Mouse (Mus musculus) left cerebral cortex, adult 2 months (tissue): Measurements from ENCODE around the gene Usp39. TPM values are rescaled to one million over a fixed set of nuclear protein-coding genes. Genes with fewer than 3 reads are reported as not detected.
A peak's percentile ranks its signal among the peaks of the same experiment; 100 is the strongest.

ENCODE experiments used
- DNase-seq, 2 experiments: peaks; one replicate each; pipeline ENCODE4 v3.0.0; 2021 to 2022; ENCODE audit warnings: low spot score in 2 of 2, mixed read lengths in 1 of 2; ENCODE audit errors: extremely low spot score in 1 of 2
- H3K27ac ChIP-seq: fragments of 200-600 bp; 2 replicates; pipeline ENCODE4 v1.8.1; 2022
- H3K4me3 ChIP-seq: fragments of 200-600 bp; 2 replicates; pipeline ENCODE4 v1.8.1; 2022
- CTCF ChIP-seq: fragments of 200-600 bp; IDR thresholded peaks from 2 replicates; pipeline ENCODE4 v1.8.1; 2022; ENCODE audit warnings: antibody characterized with exemption, mild to moderate bottlenecking, moderate library complexity
- intact Hi-C: fragments of 180-260 bp; cut with DNase I; formaldehyde crosslinking; loops from one replicate; pipeline ENCODE4 v1.15.1; 2025
- total RNA-seq, 2 experiments: library from RNA; stranded (reverse); gene quantifications; 2 replicates each; pipeline ENCODE4 v1.2.3; 2021

The Usp39 gene
- total RNA-seq, 2 experiments from 2014 or later = 31.8 to 35.5 TPM

DNA sequence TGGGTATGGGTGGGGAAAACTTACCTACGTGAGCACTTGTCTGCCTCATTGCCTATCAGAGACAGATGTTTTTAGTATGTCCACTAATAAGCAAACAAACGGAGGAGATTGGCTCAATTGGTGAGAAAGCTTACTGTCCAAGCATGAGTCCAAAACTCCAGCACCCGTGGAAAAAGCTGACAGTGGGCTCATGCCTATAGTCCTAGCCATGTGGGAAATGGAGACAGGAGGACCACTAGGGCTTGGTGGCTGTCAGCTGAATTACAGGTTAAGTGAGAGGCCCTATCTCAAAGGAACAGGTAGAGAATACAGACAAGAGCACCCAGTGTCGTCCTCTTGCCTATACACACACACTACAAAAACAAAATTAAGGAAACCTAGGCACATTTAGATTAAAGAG lies 1.3 kb upstream of the Usp39 start:
- DNase-seq = no peak
- TF ChIP-seq CTCF = no peak
- no peak overlapping the region for H3K27ac ChIP-seq
- H3K4me3 ChIP-seq = no peak overlapping the region; the same call in 1 of the 2 replicates
- intact Hi-C loops = no loop called here

DNA sequence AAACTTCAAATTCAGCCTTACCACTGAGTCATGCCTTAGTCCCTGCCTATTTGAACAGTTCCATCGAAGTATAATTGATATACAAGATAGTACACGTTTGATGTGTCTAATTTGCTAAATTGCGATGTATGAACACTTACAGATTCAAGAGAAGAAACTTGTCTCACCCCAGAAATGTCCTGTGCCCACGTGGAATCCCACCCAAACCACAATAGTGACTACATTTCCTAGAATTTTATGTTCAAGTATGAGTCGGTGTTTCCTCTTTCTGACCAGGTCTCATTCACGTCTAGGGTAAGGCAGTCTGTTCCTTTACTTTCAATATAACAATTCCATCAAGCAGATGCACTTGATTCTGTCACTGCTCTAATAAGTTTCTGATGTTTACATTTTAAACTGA lies 649 bp upstream of the Usp39 start:
- intact Hi-C loops = no loop called here
- TF ChIP-seq CTCF = no peak
- peak overlapping the region; percentile 96 for H3K4me3 ChIP-seq
- H3K27ac ChIP-seq = peak overlapping the region; percentile 92; the same call in 1 of the 2 replicates
- no peak for DNase-seq

DNA sequence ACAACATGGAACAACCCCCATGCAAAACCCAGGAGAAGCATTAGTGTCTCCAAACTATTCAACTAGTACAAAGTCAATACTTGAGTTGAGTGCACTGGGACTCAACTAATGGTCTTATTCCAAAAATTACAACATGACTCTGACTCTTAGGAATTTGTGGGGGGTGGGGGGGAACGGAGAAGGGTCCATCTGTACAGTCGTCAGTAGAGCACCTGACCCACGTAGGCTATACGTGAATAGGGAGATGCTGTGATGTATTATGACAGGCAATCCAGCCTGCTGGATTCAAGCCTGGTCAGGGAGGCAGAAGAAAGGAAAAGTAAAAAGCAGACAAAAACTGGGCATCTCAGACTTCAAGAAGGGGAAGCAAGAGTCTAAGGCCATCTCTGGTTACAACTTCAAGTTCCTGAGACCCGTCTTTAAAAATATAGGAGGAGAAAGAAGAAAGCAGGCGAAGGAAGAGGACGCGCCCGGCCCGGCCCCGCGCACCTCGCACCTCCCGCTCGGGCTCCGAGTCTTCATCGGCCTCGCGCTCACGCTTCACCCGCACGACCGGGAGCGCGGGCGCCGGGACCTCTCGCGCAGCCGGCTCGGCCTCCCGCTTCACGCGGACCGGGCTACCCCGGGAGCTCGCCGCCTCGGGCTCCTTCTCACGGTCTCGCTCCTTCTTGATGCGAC lies 449 bp downstream of the Usp39 start:
- DNase-seq = no peak
- intact Hi-C loops = no loop called here
- Histone ChIP-seq H3K4me3 (peak overlapping the region; percentile 96), H3K27ac (peak overlapping the region; percentile 92)
- TF ChIP-seq CTCF = no peak

DNA sequence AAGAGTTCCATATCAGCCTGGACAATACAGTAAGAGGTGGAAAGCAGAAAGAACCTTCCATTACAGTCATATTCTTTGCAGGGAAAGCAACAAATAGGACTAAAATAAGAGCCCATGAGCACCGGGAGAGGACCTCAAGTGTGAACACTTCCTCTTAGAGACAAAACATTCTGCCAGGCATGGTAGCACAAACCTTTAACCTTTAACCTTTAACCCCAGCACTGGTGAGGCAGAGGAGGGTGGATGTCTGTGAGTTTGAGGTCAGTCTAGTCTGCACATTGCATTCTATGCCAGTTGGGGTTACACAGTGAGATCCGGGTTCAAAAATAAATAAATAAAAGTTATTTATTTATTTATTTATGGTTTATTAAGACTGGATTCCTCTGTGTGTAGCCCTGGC lies 4.5 kb downstream of the Usp39 start:
- intact Hi-C loops = no loop called here
- Histone ChIP-seq H3K4me3 (no peak overlapping the region), H3K27ac (no peak overlapping the region)
- no peak for TF ChIP-seq CTCF
- no peak for DNase-seq

DNA sequence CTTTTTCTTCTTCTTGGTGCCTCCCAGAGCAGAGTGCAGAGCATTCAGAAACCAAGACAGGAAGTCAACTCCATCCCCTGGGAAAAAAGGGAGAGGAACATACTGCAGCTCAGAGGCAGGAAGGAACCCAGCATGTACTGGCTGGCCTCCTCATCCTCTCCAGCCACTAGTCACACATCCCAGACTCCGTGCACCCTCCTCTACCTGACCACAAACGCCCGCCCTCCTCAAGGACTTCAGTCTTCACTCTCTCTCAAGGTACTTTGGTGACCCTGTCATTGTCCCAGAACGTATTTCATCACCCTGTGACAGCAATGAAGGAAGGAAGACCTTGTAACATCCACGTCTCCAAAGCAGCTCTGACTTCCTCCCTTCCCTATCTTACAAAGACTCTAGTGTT lies 11.9 kb downstream of the Usp39 start:
- Histone ChIP-seq H3K27ac (no peak overlapping the region), H3K4me3 (no peak overlapping the region)
- intact Hi-C loops = loop anchor here (10.0 kb wide), 1 partner anchor 428 kb away; the partner anchor contains the start of genes Polr1a and Ptcd3
- DNase-seq = no peak
- no peak for TF ChIP-seq CTCF

DNA sequence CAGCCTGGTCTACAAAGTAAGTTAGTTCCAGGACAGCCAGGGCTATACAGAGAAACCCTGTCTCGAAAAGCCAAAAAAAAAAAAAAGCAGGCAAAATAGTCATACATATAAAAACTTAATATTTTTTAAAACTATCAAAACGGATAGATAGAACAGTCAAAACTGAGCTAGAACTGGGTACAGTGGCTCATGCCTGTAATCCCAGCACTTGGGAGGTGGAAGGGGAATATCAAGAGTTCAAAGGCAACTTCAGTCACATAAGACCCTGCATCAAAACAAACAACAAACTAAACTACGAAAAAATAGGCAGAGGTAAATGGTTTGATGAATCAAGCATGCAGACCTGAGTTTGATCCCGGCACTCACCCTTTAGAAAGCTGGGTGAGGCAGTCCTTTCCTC lies 14.9 kb downstream of the Usp39 start:
- H3K27ac ChIP-seq = no peak overlapping the region
- intact Hi-C loops = loop anchor here (10.0 kb wide), 1 partner anchor 425 kb away; the partner anchor contains the start of genes Polr1a and Ptcd3

DNA sequence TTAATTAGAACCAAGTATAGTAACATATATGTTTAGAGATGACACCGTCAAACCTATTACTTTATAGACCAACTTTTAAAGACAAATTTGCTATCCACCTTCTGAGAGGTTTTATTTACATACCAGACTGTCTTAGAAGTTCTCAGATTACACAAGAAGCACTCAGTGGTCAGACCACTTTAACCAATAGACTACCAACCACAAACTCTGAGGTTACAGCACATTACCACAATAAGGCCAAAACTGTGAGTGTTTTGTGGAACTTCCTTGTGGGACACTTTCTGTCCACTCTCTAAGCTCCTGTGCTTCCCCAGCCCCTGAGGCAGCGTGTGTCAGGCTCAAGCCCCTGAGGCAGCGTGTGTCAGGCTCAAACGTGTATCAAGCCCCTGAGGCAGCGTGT lies 16.0 kb downstream of the Usp39 start:
- Histone ChIP-seq H3K4me3 (no peak overlapping the region), H3K27ac (no peak overlapping the region)
- TF ChIP-seq CTCF = no peak
- DNase-seq = no peak
- intact Hi-C loops = loop anchor here (10.0 kb wide), 1 partner anchor 464 kb away; no protein-coding TSS in a partner anchor

More for the DNA sequence above, 14.9 kb downstream of the Usp39 start:
- no peak overlapping the region for H3K4me3 ChIP-seq
- TF ChIP-seq CTCF = no peak
- no peak for DNase-seq

DNA sequence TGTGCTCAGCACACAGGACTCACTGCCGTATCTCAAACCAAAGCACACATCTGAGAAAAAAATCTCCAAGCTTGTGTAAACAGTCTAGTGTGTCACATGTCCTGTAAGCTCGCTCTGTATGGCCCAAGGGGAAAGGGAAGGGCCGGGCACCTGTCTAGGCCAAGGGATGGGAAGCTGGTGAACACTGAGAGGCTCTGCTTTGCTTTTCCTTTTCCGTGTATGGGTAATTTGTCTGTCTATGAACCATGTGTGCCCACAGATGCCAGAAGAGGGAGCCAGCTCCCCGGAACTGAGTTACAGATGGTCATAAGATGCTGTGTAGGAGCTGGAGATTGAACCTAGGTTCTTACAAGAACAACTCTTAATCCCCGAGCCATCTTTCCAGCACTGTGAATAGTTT lies 18.7 kb downstream of the Usp39 start:
- DNase-seq = peak; percentile 27 to 38
- no peak overlapping the region for H3K4me3 ChIP-seq
- peak; percentile 47 for TF ChIP-seq CTCF
- no peak overlapping the region for H3K27ac ChIP-seq
- intact Hi-C loops = loop anchor here (10.0 kb wide), 1 partner anchor 461 kb away; no protein-coding TSS in a partner anchor

DNA sequence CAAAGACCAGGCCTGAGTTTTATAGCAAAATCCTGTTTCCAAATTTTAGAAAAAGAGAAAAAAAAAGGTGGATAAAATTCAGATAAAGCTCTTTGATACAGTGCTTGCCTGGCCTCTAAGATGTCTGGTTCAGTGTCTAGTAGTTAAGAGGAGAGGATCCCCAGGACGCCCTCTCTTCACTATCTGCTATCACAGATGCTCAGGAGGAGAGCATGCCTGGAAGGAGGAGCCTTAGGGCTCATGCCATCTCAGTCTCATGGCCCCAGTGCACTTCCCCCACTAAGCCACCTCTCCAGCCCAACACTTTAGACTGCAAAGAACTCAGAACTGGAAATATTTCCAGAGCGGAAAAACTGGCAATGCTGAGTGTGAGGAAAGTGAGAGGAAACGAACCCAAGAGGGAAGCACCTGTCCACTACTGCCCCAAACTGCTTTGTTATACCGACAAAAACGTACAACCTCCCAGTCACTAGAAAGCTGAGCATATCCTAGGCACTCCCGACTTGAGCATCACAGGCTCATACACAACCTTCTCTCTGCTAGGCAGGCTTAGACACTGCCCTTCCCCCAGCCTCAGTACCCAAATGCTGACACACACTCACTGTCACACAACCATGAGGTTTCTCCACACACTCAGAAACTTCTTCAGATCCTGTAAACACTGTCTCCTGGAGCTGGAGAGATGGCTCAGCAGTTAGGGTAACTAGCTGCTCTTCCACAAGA lies 21.0 kb downstream of the Usp39 start:
- no peak for TF ChIP-seq CTCF
- DNase-seq = no peak
- H3K4me3 ChIP-seq = no peak overlapping the region
- no peak overlapping the region for H3K27ac ChIP-seq
- intact Hi-C loops = loop anchor here (10.0 kb wide), 1 partner anchor 459 kb away; no protein-coding TSS in a partner anchor

DNA sequence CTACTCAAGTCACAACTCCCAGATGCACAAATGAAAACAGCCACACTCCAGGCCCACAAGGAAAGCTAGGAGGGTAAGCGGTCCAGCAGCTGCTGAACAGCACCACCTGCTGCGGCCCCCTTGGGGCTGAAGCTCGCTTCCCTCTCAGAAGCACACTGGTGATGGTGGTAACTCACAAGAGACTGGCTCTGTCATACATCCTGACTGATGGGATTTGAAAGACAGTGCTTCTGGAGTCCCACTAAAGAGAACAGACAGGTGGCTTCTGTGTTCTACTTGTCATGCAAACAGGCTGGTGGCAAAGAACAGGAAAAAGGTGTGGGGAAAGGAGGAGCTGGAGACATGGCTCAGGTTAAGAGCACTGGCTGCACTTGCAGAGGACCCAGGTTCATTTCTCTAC lies 22.0 kb downstream of the Usp39 start:
- no peak for TF ChIP-seq CTCF
- DNase-seq = no peak
- Histone ChIP-seq H3K27ac (no peak overlapping the region), H3K4me3 (no peak overlapping the region)
- intact Hi-C loops = loop anchor here (10.0 kb wide), 1 partner anchor 458 kb away; no protein-coding TSS in a partner anchor

DNA sequence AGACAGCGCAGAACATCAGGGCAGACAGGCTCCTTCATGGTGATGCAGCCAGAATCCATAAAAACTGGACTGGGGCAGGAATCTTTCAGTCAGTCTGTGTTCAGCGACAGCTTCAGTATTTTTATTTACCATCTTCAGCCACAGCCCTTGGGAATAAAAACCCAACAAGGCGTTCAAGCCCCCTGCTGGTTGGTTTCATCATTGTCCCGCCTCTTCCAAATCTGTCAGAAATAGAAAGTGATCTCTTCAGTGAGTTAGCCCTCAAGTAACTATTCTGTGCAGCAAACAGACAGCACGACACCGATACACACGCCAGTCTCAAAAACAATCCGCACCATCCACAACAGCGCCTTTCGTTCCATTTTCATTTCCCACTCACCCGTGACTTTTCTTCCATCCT lies 26.0 kb downstream of the Usp39 start:
- H3K4me3 ChIP-seq = no peak overlapping the region
- TF ChIP-seq CTCF = peak; percentile 61
- intact Hi-C loops = no loop called here
- peak overlapping the region; percentile 42; the same call in 1 of the 2 replicates for H3K27ac ChIP-seq
- peak; percentile 47 to 58 for DNase-seq

DNA sequence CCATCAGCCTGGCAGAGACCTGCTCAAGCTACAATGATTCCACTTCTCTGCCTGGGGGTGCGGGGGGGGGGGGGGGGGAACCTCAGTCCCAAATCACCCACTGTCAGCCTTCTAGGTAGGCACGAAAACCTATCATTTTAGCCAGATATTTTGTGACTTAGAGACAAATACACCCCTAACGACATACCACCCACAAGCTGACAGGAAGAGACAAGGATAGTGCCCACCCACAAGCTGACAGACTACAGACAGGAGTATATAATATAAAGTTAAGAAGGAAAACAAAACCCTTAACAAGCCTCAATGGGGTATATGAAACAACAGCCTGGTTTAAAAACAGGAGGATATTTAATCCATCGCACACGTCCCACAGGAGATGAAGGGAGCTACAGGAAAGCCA lies 26.5 kb downstream of the Usp39 start:
- intact Hi-C loops = no loop called here
- H3K27ac ChIP-seq = peak overlapping the region; percentile 42; the same call in 1 of the 2 replicates
- DNase-seq = no peak
- no peak overlapping the region for H3K4me3 ChIP-seq
- no peak for TF ChIP-seq CTCF
